Comparison of ENCODE assay signal across 10 mouse cellular contexts in the genomic region with DNA sequence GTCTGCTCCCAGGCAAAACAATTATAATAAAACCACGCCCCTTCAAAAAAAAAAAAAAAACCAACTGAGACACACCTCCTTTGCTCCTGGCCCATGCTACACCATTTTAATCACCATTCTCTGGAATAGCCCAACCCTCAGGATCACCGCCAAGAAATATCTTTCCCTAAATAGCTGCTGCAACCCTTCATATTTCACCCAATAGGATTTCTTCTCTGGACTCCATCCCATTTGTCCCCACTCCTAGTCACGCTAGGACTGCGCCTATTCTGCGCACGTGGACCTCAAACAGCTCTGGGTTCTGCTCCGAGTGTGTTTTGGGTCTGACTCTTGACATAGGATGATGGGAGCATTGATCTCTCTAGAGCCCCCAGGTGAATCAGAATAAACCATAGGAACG. TPM values are rescaled to one million over a fixed set of nuclear protein-coding genes. Genes with fewer than 3 reads are reported as not detected.
DNase-seq lines count a peak whose midpoint lies in the region; ATAC-seq and TF ChIP-seq lines count a peak whose summit lies in the region.
"Had no signal": no experiment of that assay in that cellular context is flagged by ENCODE, and none has a peak within 500 bp of the region (broad histone marks: within the 10 kb centered on the region; RNA-seq: fewer than 3 reads in every experiment).

No protein-coding gene starts in this region.

- H3K9me3 ChIP-seq in hindbrain, embryonic 13.5 days, result no peaks in the 10 kb centered on the region
- H3K9me3 ChIP-seq in midbrain, embryonic 12.5 days, result no peaks in the 10 kb centered on the region

- H3K4me3 ChIP-seq in kidney, adult 2 months (ENCODE audit: insufficient read depth, low read depth, low read length), result peak overlapping the region; percentile 45
- H3K4me3 ChIP-seq in cortical plate, adult 2 months (ENCODE audit: insufficient read depth, low read length), result peak overlapping the region; percentile 54; the same call in 1 of the 2 replicates
- H3K4me3 ChIP-seq in hindbrain, embryonic 13.5 days, result peak overlapping the region; percentile 49
- H3K4me3 ChIP-seq in midbrain, embryonic 12.5 days, result peak overlapping the region; percentile 48

- peak overlapping the region; percentile 68; the same call in 1 of the 2 replicates for H3K9ac ChIP-seq in hindbrain, embryonic 13.5 days
- no peak overlapping the region for H3K9ac ChIP-seq in midbrain, embryonic 12.5 days (replicated peaks)

- no peaks in the 10 kb centered on the region for H3K4me1 ChIP-seq in kidney, adult 2 months (ENCODE audit: control insufficient read depth, insufficient read depth, low read length)
- no peaks in the 10 kb centered on the region for H3K4me1 ChIP-seq in cortical plate, adult 2 months (ENCODE audit: control insufficient read depth, insufficient read depth, low read length)
- H3K4me1 ChIP-seq in hindbrain, embryonic 13.5 days (replicated peaks), result peaks cover 17% of the 10 kb centered on the region
- H3K4me1 ChIP-seq in midbrain, embryonic 12.5 days, result peaks cover 12% of the 10 kb centered on the region

- no peaks in the 10 kb centered on the region for H3K36me3 ChIP-seq in kidney, adult 2 months (ENCODE audit: control insufficient read depth, insufficient read depth, low read length)
- no peaks in the 10 kb centered on the region for H3K36me3 ChIP-seq in hindbrain, embryonic 13.5 days
- H3K36me3 ChIP-seq in midbrain, embryonic 12.5 days, result no peaks in the 10 kb centered on the region

- H3K27ac ChIP-seq in kidney, adult 2 months (ENCODE audit: insufficient read depth, low read depth, low read length), result no peak overlapping the region
- no peak overlapping the region for H3K27ac ChIP-seq in cortical plate, adult 2 months (ENCODE audit: insufficient read depth, low read length)
- H3K27ac ChIP-seq in hindbrain, embryonic 13.5 days, result no peak overlapping the region
- H3K27ac ChIP-seq in midbrain, embryonic 12.5 days (replicated peaks), result no peak overlapping the region

- TF ChIP-seq POLR2A in kidney, adult 2 months (IDR thresholded peaks at IDR 0.05; ENCODE audit: low read depth, low read length), result no peak
- TF ChIP-seq POLR2A in cortical plate, adult 2 months (IDR thresholded peaks at IDR 0.05; ENCODE audit: extremely low read depth, insufficient read depth, low read length), result no peak

- H3K27me3 ChIP-seq in kidney, adult 2 months (replicated peaks; ENCODE audit: control insufficient read depth, insufficient read depth, low read length), result no peaks in the 10 kb centered on the region; the same call in 1 of the 2 replicates
- H3K27me3 ChIP-seq in hindbrain, embryonic 13.5 days, result peaks cover 59% of the 10 kb centered on the region
- H3K27me3 ChIP-seq in midbrain, embryonic 12.5 days, result peaks cover 45% of the 10 kb centered on the region

- no peak for DNase-seq in kidney, adult 2 months
- no peak for DNase-seq in kidney, postnatal 36 days
- DNase-seq in frontal cortex, postnatal 36 days (ENCODE audit: low spot score in 2 of 2), result no peak
- no peak for DNase-seq in layer of hippocampus, postnatal 14 days (ENCODE audit: low spot score in 2 of 2)
- no peak for DNase-seq in adrenal gland, adult (ENCODE audit: inconsistent age in 2 of 2, low spot score in 1 of 2)
- DNase-seq: cerebellum, postnatal 10 days; kidney, adult 9 months had no signal

- TF ChIP-seq CTCF in kidney, adult 2 months (conservative IDR thresholded peaks at IDR 0.05; ENCODE audit: insufficient read depth, insufficient read length, low read depth, low read length), result no peak
- TF ChIP-seq CTCF in cortical plate, adult 2 months (IDR thresholded peaks at IDR 0.05; ENCODE audit: extremely low read depth, insufficient read depth, low read length), result no peak

- H3K4me2 ChIP-seq in hindbrain, embryonic 13.5 days, result peak overlapping the region; percentile 75
- peak overlapping the region; percentile 76 for H3K4me2 ChIP-seq in midbrain, embryonic 12.5 days (replicated peaks)

- no peak for ATAC-seq in hindbrain, embryonic 13.5 days (ENCODE audit: low FRiP score)
- ATAC-seq in midbrain, embryonic 12.5 days (ENCODE audit: low FRiP score, low read depth), result no peak

- WGBS in kidney, adult 2 months, result 4% methylated on average over 8 of the region's 8 CpGs
- 7% methylated on average over 8 of the region's 8 CpGs for WGBS in hindbrain, embryonic 13.5 days
- WGBS in midbrain, embryonic 12.5 days, result 8% methylated on average over 7 of the region's 8 CpGs

RNA-seq across cellular contexts. Expression of gene Klk8, which starts 1.0 kb away (rescaled TPM):
- polyA plus RNA-seq in kidney, adult 2 months (2012; rRNA removed), result 4.2 and 5.9 TPM in 2 replicates
- 3.1 and 7.6 TPM in 2 replicates for polyA plus RNA-seq in cortical plate, adult 2 months (2012; rRNA removed)
- polyA plus RNA-seq in hindbrain, embryonic 13.5 days (2015; fragmentation: Nextera tagmentation; extraction: Ambion mirVana), result 4.4 and 7.8 TPM in 2 replicates
- 6.1 and 6.3 TPM in 2 replicates for polyA plus RNA-seq in midbrain, embryonic 12.5 days (2016; fragmentation: Nextera tagmentation; extraction: Ambion mirVana)
- 10 to 100 TPM; 25.3 to 25.9 TPM for total RNA-seq in layer of hippocampus, postnatal 14 days (2021)

RNA-seq across cellular contexts. Expression of gene Klk9, which starts 4.7 kb away (rescaled TPM):
- not detected in 2 replicates for polyA plus RNA-seq in kidney, adult 2 months (2012; rRNA removed)
- 0.11 TPM in 1 of 2 replicates, not detected in the other for polyA plus RNA-seq in cortical plate, adult 2 months (2012; rRNA removed)
- polyA plus RNA-seq in hindbrain, embryonic 13.5 days (2015; fragmentation: Nextera tagmentation; extraction: Ambion mirVana), result 0.18 TPM in 1 of 2 replicates, not detected in the other
- polyA plus RNA-seq in midbrain, embryonic 12.5 days (2016; fragmentation: Nextera tagmentation; extraction: Ambion mirVana), result not detected in 2 replicates
- total RNA-seq in layer of hippocampus, postnatal 14 days (2021), result under 1 TPM in 1 of 2 experiments, not detected in 1; 0.43 TPM

RNA-seq across cellular contexts. Expression of gene Klk7, which starts 14.7 kb away (rescaled TPM):
- polyA plus RNA-seq in kidney, adult 2 months (2012; rRNA removed), result not detected in 2 replicates
- 0.11 TPM in 1 of 2 replicates, not detected in the other for polyA plus RNA-seq in cortical plate, adult 2 months (2012; rRNA removed)
- polyA plus RNA-seq in hindbrain, embryonic 13.5 days (2015; fragmentation: Nextera tagmentation; extraction: Ambion mirVana), result not detected in 2 replicates
- not detected in 2 replicates for polyA plus RNA-seq in midbrain, embryonic 12.5 days (2016; fragmentation: Nextera tagmentation; extraction: Ambion mirVana)
- under 1 TPM; 0.35 to 0.45 TPM for total RNA-seq in layer of hippocampus, postnatal 14 days (2021)

RNA-seq across cellular contexts. Expression of gene Klk10, which starts 15.5 kb away (rescaled TPM):
- 0.41 and 0.52 TPM in 2 replicates for polyA plus RNA-seq in kidney, adult 2 months (2012; rRNA removed)
- polyA plus RNA-seq in cortical plate, adult 2 months (2012; rRNA removed), result 0.27 and 0.32 TPM in 2 replicates
- 0.18 TPM in 1 of 2 replicates, not detected in the other for polyA plus RNA-seq in hindbrain, embryonic 13.5 days (2015; fragmentation: Nextera tagmentation; extraction: Ambion mirVana)
- polyA plus RNA-seq in midbrain, embryonic 12.5 days (2016; fragmentation: Nextera tagmentation; extraction: Ambion mirVana), result 0.13 TPM in 1 of 2 replicates, not detected in the other
- total RNA-seq in layer of hippocampus, postnatal 14 days (2021), result under 1 TPM; 0.55 to 0.93 TPM

RNA-seq across cellular contexts. Expression of gene Klk11, which starts 22.0 kb away (rescaled TPM):
- polyA plus RNA-seq in kidney, adult 2 months (2012; rRNA removed), result 0.18 TPM in 1 of 2 replicates, not detected in the other
- polyA plus RNA-seq in cortical plate, adult 2 months (2012; rRNA removed), result not detected in 2 replicates
- polyA plus RNA-seq in hindbrain, embryonic 13.5 days (2015; fragmentation: Nextera tagmentation; extraction: Ambion mirVana), result not detected in 2 replicates
- polyA plus RNA-seq in midbrain, embryonic 12.5 days (2016; fragmentation: Nextera tagmentation; extraction: Ambion mirVana), result not detected in 2 replicates
- total RNA-seq in layer of hippocampus, postnatal 14 days (2021), result not detected
